Mouse (Mus musculus) embryonic facial prominence, embryonic 15.5 days (tissue): Measurements from ENCODE around the gene 2900011O08Rik. TPM values are rescaled to one million over a fixed set of nuclear protein-coding genes. Genes with fewer than 3 reads are reported as not detected.

ENCODE experiments used
- ATAC-seq: fragments of 200-750 bp; cut with Nextera tagmentation; 2 replicates; pipeline ENCODE4 v1.8.0; 2017; ENCODE audit warnings: low read depth, moderate TSS enrichment; ENCODE audit not compliant: insufficient number of reproducible peaks, low FRiP score, low TSS enrichment
- H3K27ac ChIP-seq: fragments of 300-500 bp; sonication (generic); replicated peaks from 2 replicates; pipeline ENCODE4 v1.5.1; 2015; ENCODE audit warnings: mild to moderate bottlenecking, inconsistent platforms
- H3K27me3 ChIP-seq: fragments of 300-500 bp; sonication (generic); 2 replicates; pipeline ENCODE4 v1.6.1; 2015; ENCODE audit warnings: inconsistent platforms
- H3K36me3 ChIP-seq: fragments of 300-500 bp; sonication (generic); 2 replicates; pipeline ENCODE4 v1.6.1; 2015; ENCODE audit warnings: mild to moderate bottlenecking, inconsistent platforms
- H3K4me1 ChIP-seq: fragments of 300-500 bp; sonication (generic); 2 replicates; pipeline ENCODE4 v1.6.1; 2015; ENCODE audit warnings: inconsistent platforms
- H3K4me2 ChIP-seq: fragments of 300-500 bp; sonication (generic); replicated peaks from 2 replicates; pipeline ENCODE4 v1.6.1; 2015; ENCODE audit warnings: mild to moderate bottlenecking, inconsistent platforms
- H3K4me3 ChIP-seq: fragments of 300-500 bp; sonication (generic); replicated peaks from 2 replicates; pipeline ENCODE4 v1.5.1; 2015; ENCODE audit warnings: mild to moderate bottlenecking, inconsistent platforms
- H3K9ac ChIP-seq: fragments of 300-500 bp; sonication (generic); 2 replicates; pipeline ENCODE4 v1.6.1; 2015; ENCODE audit warnings: inconsistent platforms
- H3K9me3 ChIP-seq: fragments of 300-500 bp; sonication (generic); replicated peaks from 2 replicates; pipeline ENCODE4 v1.6.1; 2016; ENCODE audit warnings: inconsistent platforms
- WGBS: fragments of 180-500 bp; shearing (Covaris S2); methylation state at CpG from one replicate; pipeline ENCODE4 v1.1.7; 2015; 5-methylcytosine and 5-hydroxymethylcytosine counted together
- polyA plus RNA-seq: library from polyadenylated mRNA; unstranded; fragments of >200 nt; fragmentation: Nextera tagmentation; extraction: Ambion mirVana; gene quantifications from 2 replicates; pipeline ENCODE4 v1.2.1, GENCODE M21; 2015

2900011O08Rik gene
- polyA plus RNA-seq, 1 experiment from 2014 or later, result 3.1 TPM

DNA sequence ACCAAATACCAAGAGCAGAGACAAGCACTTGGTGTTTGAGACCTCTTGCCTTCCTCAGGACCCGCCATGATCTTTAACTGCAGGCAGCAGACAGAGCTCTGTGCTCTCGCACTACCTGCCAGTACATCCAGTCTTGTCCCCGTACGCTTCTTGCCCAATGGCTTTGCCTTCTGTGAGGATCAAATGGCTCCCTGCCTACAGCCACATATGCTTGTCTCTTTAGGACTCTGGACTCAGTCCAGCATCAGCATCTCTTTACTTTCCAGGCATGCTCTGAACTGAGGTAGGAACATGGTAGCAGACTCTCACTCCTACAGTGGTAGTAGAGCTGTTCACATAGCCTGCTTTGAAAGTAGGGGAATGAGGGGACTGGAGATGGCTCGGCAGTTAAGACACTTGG, 134.5 kb downstream of the 2900011O08Rik start:
- H3K9ac ChIP-seq, result no peak overlapping the region
- no peak overlapping the region for H3K4me3 ChIP-seq
- H3K4me2 ChIP-seq, result no peak overlapping the region
- no peak for ATAC-seq
- H3K4me1 ChIP-seq, result no peaks in the 10 kb centered on the region
- peaks cover 72% of the 10 kb centered on the region for H3K36me3 ChIP-seq
- no peak overlapping the region for H3K27ac ChIP-seq
- H3K27me3 ChIP-seq, result no peaks in the 10 kb centered on the region
- 92% methylated on average over 5 of the region's 5 CpGs for WGBS
- no peaks in the 10 kb centered on the region for H3K9me3 ChIP-seq

GRCm38 (mm10) chr16:14121563-14121962, 135.2 kb downstream of the 2900011O08Rik start:
- no peak overlapping the region for H3K9ac ChIP-seq
- ATAC-seq, result no peak
- H3K4me2 ChIP-seq, result no peak overlapping the region
- 93% methylated on average over 7 of the region's 7 CpGs for WGBS
- no peaks in the 10 kb centered on the region for H3K4me1 ChIP-seq
- no peaks in the 10 kb centered on the region for H3K27me3 ChIP-seq
- no peak overlapping the region for H3K4me3 ChIP-seq
- peaks cover 73% of the 10 kb centered on the region for H3K36me3 ChIP-seq
- no peaks in the 10 kb centered on the region for H3K9me3 ChIP-seq
- H3K27ac ChIP-seq, result no peak overlapping the region

DNA sequence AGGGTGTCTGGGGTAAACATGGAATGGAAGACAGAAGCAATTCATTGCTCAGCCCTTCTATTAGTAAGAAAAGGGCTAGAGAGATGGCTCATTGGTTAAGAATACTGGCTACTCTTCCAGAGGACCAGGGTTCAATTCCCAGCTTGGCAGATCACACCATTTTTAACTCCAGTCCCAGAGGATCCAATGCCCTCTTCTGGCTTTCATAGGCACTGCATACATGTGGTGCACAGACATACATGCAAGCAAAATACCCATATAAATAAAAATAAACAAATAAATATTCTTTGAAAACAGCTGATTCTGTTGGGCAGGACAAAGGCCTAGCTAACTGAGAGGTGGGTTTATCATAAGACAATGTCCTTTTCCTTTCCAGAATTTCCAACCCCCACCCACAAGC, 136.2 kb downstream of the 2900011O08Rik start:
- Histone ChIP-seq H3K27me3 (no peaks in the 10 kb centered on the region), H3K9ac (no peak overlapping the region), H3K27ac (no peak overlapping the region), H3K9me3 (no peaks in the 10 kb centered on the region), H3K4me3 (no peak overlapping the region), H3K4me1 (no peaks in the 10 kb centered on the region), H3K4me2 (no peak overlapping the region), H3K36me3 (peaks cover 76% of the 10 kb centered on the region)
- ATAC-seq, result no peak

DNA sequence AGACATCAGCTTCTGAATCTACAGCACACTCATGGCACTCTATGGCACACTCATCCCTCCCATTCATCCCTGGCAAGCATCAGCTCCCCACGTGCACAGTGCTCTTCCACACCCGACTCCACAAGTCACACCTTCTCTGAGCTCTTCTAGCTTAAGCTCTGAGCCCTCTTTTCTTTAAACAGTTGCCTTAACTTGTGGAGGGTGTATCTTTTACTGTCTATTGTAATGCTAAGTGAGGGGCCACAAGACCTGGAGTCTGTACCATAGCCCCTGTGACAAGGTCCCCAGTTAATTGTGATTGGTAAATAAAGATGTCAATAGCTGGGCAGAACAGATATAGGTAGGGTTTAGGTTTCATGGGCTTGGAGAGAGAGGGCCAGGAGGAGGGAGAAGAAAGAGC, 137.5 kb downstream of the 2900011O08Rik start:
- Histone ChIP-seq H3K4me2 (no peak overlapping the region), H3K9ac (no peak overlapping the region), H3K4me3 (no peak overlapping the region), H3K36me3 (peaks cover 86% of the 10 kb centered on the region), H3K27me3 (no peaks in the 10 kb centered on the region), H3K27ac (no peak overlapping the region), H3K9me3 (no peaks in the 10 kb centered on the region), H3K4me1 (no peaks in the 10 kb centered on the region)
- no peak for ATAC-seq
- 80% methylated on average over 2 of the region's 2 CpGs for WGBS

- Histone ChIP-seq H3K4me3 (no peak overlapping the region), H3K27me3 (no peaks in the 10 kb centered on the region), H3K9ac (no peak overlapping the region), H3K4me2 (no peak overlapping the region), H3K36me3 (peaks cover 94% of the 10 kb centered on the region), H3K4me1 (no peaks in the 10 kb centered on the region), H3K9me3 (no peaks in the 10 kb centered on the region), H3K27ac (no peak overlapping the region)
- no peak for ATAC-seq
- WGBS, result 94% methylated on average over 7 of the region's 7 CpGs
These were observed 138.3 kb downstream of the 2900011O08Rik start for GRCm38 (mm10) chr16:14124709-14125108.

DNA sequence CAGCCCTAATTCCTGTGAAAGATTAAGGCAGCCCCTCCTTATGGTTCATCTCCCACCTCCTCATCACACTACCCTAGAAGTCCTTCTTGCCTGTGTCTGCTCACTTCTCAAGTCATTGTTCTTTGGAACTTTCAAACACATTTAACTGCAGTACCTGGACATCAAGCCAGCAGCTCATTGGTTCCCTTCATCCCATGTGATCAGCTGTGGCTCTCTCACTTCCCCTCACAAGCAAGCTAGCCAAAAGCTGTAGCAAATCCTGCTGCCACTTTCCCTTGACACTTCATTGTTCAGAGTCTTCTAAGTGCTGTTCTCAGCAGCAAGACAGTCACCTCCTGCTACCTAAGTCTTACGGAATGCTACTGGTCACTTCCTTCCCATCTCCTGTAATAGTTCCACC, 138.8 kb downstream of the 2900011O08Rik start:
- no peak for ATAC-seq

GRCm38 (mm10) chr16:14128977-14129376, 142.6 kb downstream of the 2900011O08Rik start:
- Histone ChIP-seq H3K36me3 (peaks cover 93% of the 10 kb centered on the region), H3K27ac (no peak overlapping the region), H3K9ac (no peak overlapping the region), H3K4me3 (no peak overlapping the region), H3K4me1 (no peaks in the 10 kb centered on the region), H3K4me2 (no peak overlapping the region), H3K9me3 (no peaks in the 10 kb centered on the region), H3K27me3 (no peaks in the 10 kb centered on the region)
- ATAC-seq, result no peak

More for the DNA sequence above, 138.8 kb downstream of the 2900011O08Rik start:
- Histone ChIP-seq H3K4me3 (no peak overlapping the region), H3K27ac (no peak overlapping the region), H3K4me1 (no peaks in the 10 kb centered on the region), H3K27me3 (no peaks in the 10 kb centered on the region), H3K36me3 (peaks cover 96% of the 10 kb centered on the region), H3K9me3 (no peaks in the 10 kb centered on the region), H3K4me2 (no peak overlapping the region), H3K9ac (no peak overlapping the region)
- WGBS, result 92% methylated on average over 1 of the region's 1 CpGs

DNA sequence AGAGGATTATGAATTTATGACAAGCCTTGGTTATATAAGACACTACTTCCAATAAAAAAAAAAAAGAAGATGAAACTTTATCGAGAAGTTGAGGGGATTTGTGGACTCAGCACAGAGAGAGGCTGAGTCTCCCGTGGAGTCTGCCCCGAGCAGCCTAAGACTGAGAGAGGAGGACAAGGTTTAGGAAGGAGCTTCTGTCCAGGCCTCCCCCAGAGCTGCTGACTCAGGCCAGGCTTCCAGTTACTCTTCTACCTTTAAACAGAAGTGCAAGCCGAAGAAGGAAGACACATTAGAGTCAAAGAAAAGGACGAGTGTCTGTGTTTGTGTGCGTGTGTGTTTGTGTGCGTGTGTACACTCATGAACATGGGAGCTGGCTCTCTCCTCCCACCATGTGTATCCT, 144.4 kb downstream of the 2900011O08Rik start:
- Histone ChIP-seq H3K4me3 (no peak overlapping the region), H3K27ac (no peak overlapping the region), H3K27me3 (no peaks in the 10 kb centered on the region), H3K36me3 (peaks cover 91% of the 10 kb centered on the region), H3K4me1 (no peaks in the 10 kb centered on the region), H3K4me2 (no peak overlapping the region), H3K9ac (no peak overlapping the region), H3K9me3 (no peaks in the 10 kb centered on the region)
- 89% methylated on average over 7 of the region's 7 CpGs for WGBS
- ATAC-seq, result no peak

- no peaks in the 10 kb centered on the region for H3K9me3 ChIP-seq
- H3K27me3 ChIP-seq, result no peaks in the 10 kb centered on the region
- no peak overlapping the region for H3K4me2 ChIP-seq
- H3K9ac ChIP-seq, result no peak overlapping the region
- no peaks in the 10 kb centered on the region for H3K4me1 ChIP-seq
- ATAC-seq, result no peak
- peaks cover 94% of the 10 kb centered on the region for H3K36me3 ChIP-seq
- no peak overlapping the region for H3K4me3 ChIP-seq
- H3K27ac ChIP-seq, result no peak overlapping the region
- 76% methylated on average over 3 of the region's 3 CpGs for WGBS
These were observed 145.0 kb downstream of the 2900011O08Rik start for GRCm38 (mm10) chr16:14131376-14131775.

- 89% methylated on average over 5 of the region's 5 CpGs for WGBS
- Histone ChIP-seq H3K4me3 (no peak overlapping the region), H3K4me1 (no peaks in the 10 kb centered on the region), H3K9ac (no peak overlapping the region), H3K27me3 (no peaks in the 10 kb centered on the region), H3K27ac (no peak overlapping the region), H3K4me2 (no peak overlapping the region), H3K9me3 (no peaks in the 10 kb centered on the region), H3K36me3 (peaks cover 95% of the 10 kb centered on the region)
- ATAC-seq, result no peak
These were observed 145.4 kb downstream of the 2900011O08Rik start for GRCm38 (mm10) chr16:14131838-14132237.

DNA sequence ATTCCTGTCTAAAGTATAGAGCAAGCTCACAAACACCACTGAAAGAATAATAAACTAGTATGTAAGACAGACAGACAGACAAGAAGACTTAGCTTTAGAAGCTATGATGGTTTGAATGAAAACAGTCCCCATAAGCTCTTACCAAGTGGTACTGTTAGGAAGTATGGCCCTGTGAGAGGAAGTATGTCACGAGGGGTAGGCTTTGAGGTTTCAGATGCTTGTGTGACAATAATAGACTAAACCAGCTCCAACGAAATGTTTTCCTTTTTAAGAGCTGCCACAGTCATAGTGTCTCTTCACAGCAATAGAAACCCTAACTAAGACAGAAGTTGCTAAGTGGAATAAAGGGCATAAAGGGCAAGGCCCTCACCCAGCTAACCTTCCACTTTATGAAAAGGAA, 148.6 kb downstream of the 2900011O08Rik start:
- Histone ChIP-seq H3K27me3 (no peaks in the 10 kb centered on the region), H3K36me3 (peaks cover 86% of the 10 kb centered on the region), H3K9ac (no peak overlapping the region), H3K9me3 (no peaks in the 10 kb centered on the region), H3K27ac (no peak overlapping the region), H3K4me2 (no peak overlapping the region), H3K4me3 (no peak overlapping the region), H3K4me1 (no peaks in the 10 kb centered on the region)
- ATAC-seq, result no peak
- WGBS, result 85% methylated on average over 2 of the region's 2 CpGs

- ATAC-seq, result no peak
- Histone ChIP-seq H3K4me2 (no peak overlapping the region), H3K9me3 (no peaks in the 10 kb centered on the region), H3K27ac (no peak overlapping the region), H3K36me3 (peaks cover 84% of the 10 kb centered on the region), H3K4me3 (no peak overlapping the region), H3K4me1 (no peaks in the 10 kb centered on the region), H3K27me3 (no peaks in the 10 kb centered on the region), H3K9ac (no peak overlapping the region)
- 100% methylated on average over 1 of the region's 1 CpGs for WGBS
These were observed 151.7 kb downstream of the 2900011O08Rik start for GRCm38 (mm10) chr16:14137976-14138561.
